Mouse (Mus musculus): Measurements from ENCODE around the gene Phgr1.

Phgr1 gene

GRCm38 (mm10) chr2:118779065-118779464 lies 6.5 kb downstream of the Phgr1 start:
- no peak for DNase-seq (ENCODE audit: low spot score)

GRCm38 (mm10) chr2:118779504-118780480 lies 7.2 kb downstream of the Phgr1 start, which contains the start of gene Disp2:
Gene Disp2 (plus strand): TSS chr2:118779719.
- DNase-seq (ENCODE audit: low spot score) = peak; percentile 97

GRCm38 (mm10) chr2:118781115-118781514 lies 8.5 kb downstream of the Phgr1 start:
- no peak for DNase-seq (ENCODE audit: low spot score)

- DNase-seq (ENCODE audit: low spot score) = no peak
These were observed 9.7 kb downstream of the Phgr1 start for GRCm38 (mm10) chr2:118782303-118782702.

GRCm38 (mm10) chr2:118783093-118783492 lies 10.5 kb downstream of the Phgr1 start:
- no peak for DNase-seq (ENCODE audit: low spot score)

GRCm38 (mm10) chr2:118783663-118784062 lies 11.1 kb downstream of the Phgr1 start:
- DNase-seq (ENCODE audit: low spot score) = no peak

- no peak for DNase-seq (ENCODE audit: low spot score)
These were observed 14.0 kb downstream of the Phgr1 start for GRCm38 (mm10) chr2:118786525-118786924.

GRCm38 (mm10) chr2:118789501-118789900 lies 16.9 kb downstream of the Phgr1 start:
- DNase-seq (ENCODE audit: low spot score) = no peak

GRCm38 (mm10) chr2:118790221-118790550 lies 17.6 kb downstream of the Phgr1 start:
- DNase-seq (ENCODE audit: low spot score) = no peak

- DNase-seq (ENCODE audit: low spot score) = peak; percentile 63
These were observed 18.3 kb downstream of the Phgr1 start for GRCm38 (mm10) chr2:118790551-118791525.

- no peak for DNase-seq (ENCODE audit: low spot score)
These were observed 19.2 kb downstream of the Phgr1 start for GRCm38 (mm10) chr2:118791591-118792258.

- DNase-seq (ENCODE audit: low spot score) = no peak
These were observed 19.7 kb downstream of the Phgr1 start for GRCm38 (mm10) chr2:118792259-118792613.

GRCm38 (mm10) chr2:118793636-118794035 lies 21.1 kb downstream of the Phgr1 start:
- no peak for DNase-seq (ENCODE audit: low spot score)

- DNase-seq (ENCODE audit: low spot score) = no peak
These were observed 30.1 kb downstream of the Phgr1 start for GRCm38 (mm10) chr2:118802542-118803118.

- DNase-seq (ENCODE audit: low spot score) = no peak
These were observed 31.9 kb downstream of the Phgr1 start for GRCm38 (mm10) chr2:118804474-118804873.

- DNase-seq (ENCODE audit: low spot score) = no peak
These were observed 32.6 kb downstream of the Phgr1 start for GRCm38 (mm10) chr2:118805137-118805536.

GRCm38 (mm10) chr2:118805756-118806155 lies 33.2 kb downstream of the Phgr1 start:
- DNase-seq (ENCODE audit: low spot score) = no peak

GRCm38 (mm10) chr2:118806860-118807259 lies 34.3 kb downstream of the Phgr1 start:
- DNase-seq (ENCODE audit: low spot score) = no peak

- DNase-seq (ENCODE audit: low spot score) = no peak
These were observed 38.3 kb downstream of the Phgr1 start for GRCm38 (mm10) chr2:118810861-118811260.

GRCm38 (mm10) chr2:118812724-118813123 lies 40.2 kb downstream of the Phgr1 start:
- DNase-seq (ENCODE audit: low spot score) = no peak

GRCm38 (mm10) chr2:118813981-118814836 lies 41.6 kb downstream of the Phgr1 start, which contains the start of gene Knstrn:
Gene Knstrn (plus strand): TSS chr2:118814003.
- DNase-seq (ENCODE audit: low spot score) = peak; percentile 98
